Mouse (Mus musculus) forebrain, embryonic 14.5 days (tissue): ENCODE measurements around the gene Olfr749. TPM values are rescaled to one million over a fixed set of nuclear protein-coding genes. Genes with fewer than 3 reads are reported as not detected.
"Not testable (repeated sequence)": the region's sequence is repeated elsewhere in the genome, so short reads cannot be mapped to it uniquely, and the experiment has no call there.

Experiments used
- ATAC-seq: fragments of 200-750 bp; cut with Nextera tagmentation; 2 replicates; pipeline ENCODE4 v1.8.0; 2017; ENCODE audit warnings: mild to moderate bottlenecking, moderate library complexity
- DNase-seq: peaks from one replicate; pipeline ENCODE4 v3.0.0-alpha.2; 2015; ENCODE audit warnings: low spot score
- H3K27ac ChIP-seq: fragments of 300-500 bp; sonication (generic); 2 replicates; pipeline ENCODE4 v1.5.1; 2014; ENCODE audit warnings: low read depth, mild to moderate bottlenecking, control low read depth, low read length, moderate library complexity
- H3K27me3 ChIP-seq: fragments of 300-500 bp; sonication (generic); replicated peaks from 2 replicates; pipeline ENCODE4 v1.6.1; 2014; ENCODE audit warnings: low read length, control low read depth, mixed read lengths; ENCODE audit not compliant: control insufficient read depth, insufficient read depth
- H3K36me3 ChIP-seq: fragments of 300-500 bp; sonication (generic); 2 replicates; pipeline ENCODE4 v1.6.1; 2014; ENCODE audit warnings: low read length, control low read depth; ENCODE audit not compliant: control insufficient read depth, insufficient read depth
- H3K4me1 ChIP-seq: fragments of 300-500 bp; sonication (generic); 2 replicates; pipeline ENCODE4 v1.6.1; 2014; ENCODE audit warnings: antibody characterized with exemption, low read length, control low read depth; ENCODE audit not compliant: control insufficient read depth, insufficient read depth
- H3K4me2 ChIP-seq: fragments of 300-500 bp; sonication (generic); 2 replicates; pipeline ENCODE4 v1.6.1; 2014; ENCODE audit warnings: mild to moderate bottlenecking, control low read depth, low read length
- H3K4me3 ChIP-seq: fragments of 300-500 bp; sonication (generic); 2 replicates; pipeline ENCODE4 v1.5.1; 2014; ENCODE audit warnings: low read depth, low read length, control low read depth
- H3K9ac ChIP-seq: fragments of 300-500 bp; sonication (generic); 2 replicates; pipeline ENCODE4 v1.6.1; 2014; ENCODE audit warnings: mild to moderate bottlenecking, low read length, control low read depth, moderate library complexity
- H3K9me3 ChIP-seq: fragments of 300-500 bp; sonication (generic); replicated peaks from 2 replicates; pipeline ENCODE4 v1.6.1; 2016; ENCODE audit warnings: low read length, control low read depth, mixed read lengths; ENCODE audit not compliant: control insufficient read depth
- WGBS: fragments of 180-500 bp; shearing (Covaris S2); extraction: QIAGEN DNeasy Blood & Tissue Kit; methylation state at CpG from one replicate; pipeline ENCODE4 v1.1.7; 2014; 5-methylcytosine and 5-hydroxymethylcytosine counted together
- polyA plus RNA-seq: library from polyadenylated mRNA; unstranded; fragments of >200 nt; fragmentation: Nextera tagmentation; extraction: Ambion mirVana; gene quantifications from 2 replicates; pipeline ENCODE4 v1.2.1, GENCODE M21; 2014

Olfr749 gene
- polyA plus RNA-seq, 1 experiment from 2014 or later: not detected

GRCm38 (mm10) chr14:50741584-50741983 lies 3.3 kb downstream of the Olfr749 start:
- no peak for DNase-seq

GRCm38 (mm10) chr14:50740334-50740733 lies 4.6 kb downstream of the Olfr749 start:
- Histone ChIP-seq H3K9me3 (no peaks in the 10 kb centered on the region), H3K9ac (no peak overlapping the region), H3K4me1 (no peaks in the 10 kb centered on the region), H3K27me3 (no peaks in the 10 kb centered on the region), H3K4me3 (no peak overlapping the region), H3K27ac (no peak overlapping the region), H3K36me3 (no peaks in the 10 kb centered on the region), H3K4me2 (no peak overlapping the region)
- DNase-seq: no peak
- 74% methylated on average over 2 of the region's 2 CpGs for WGBS
- ATAC-seq: no peak

More at GRCm38 (mm10) chr14:50741584-50741983, 3.3 kb downstream of the Olfr749 start:
- Histone ChIP-seq H3K9me3 (no peaks in the 10 kb centered on the region), H3K4me1 (no peaks in the 10 kb centered on the region), H3K4me3 (no peak overlapping the region), H3K4me2 (no peak overlapping the region), H3K27me3 (no peaks in the 10 kb centered on the region), H3K27ac (no peak overlapping the region), H3K36me3 (no peaks in the 10 kb centered on the region), H3K9ac (no peak overlapping the region)
- 71% methylated on average over 2 of the region's 2 CpGs for WGBS
- no peak for ATAC-seq

DNA sequence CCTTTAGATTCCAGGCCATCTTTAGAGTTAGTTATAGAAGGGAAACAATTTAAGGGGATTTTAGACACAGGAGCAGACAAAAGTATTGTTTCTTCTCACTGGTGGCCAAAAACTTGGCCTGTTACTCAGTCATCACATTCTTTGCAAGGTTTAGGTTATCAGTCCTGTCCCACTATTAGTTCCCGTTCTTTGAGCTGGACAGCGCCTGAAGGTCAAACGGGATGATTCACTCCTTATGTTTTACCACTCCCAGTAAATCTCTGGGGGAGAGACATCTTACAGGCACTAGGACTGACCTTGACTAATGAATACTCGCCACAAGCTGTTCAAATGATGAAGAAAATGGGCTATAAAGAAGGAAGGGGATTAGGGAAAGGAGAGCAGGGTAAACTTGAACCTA lies 22.5 kb downstream of the Olfr749 start:
- H3K27me3 ChIP-seq, DNase-seq, ATAC-seq, H3K27ac ChIP-seq, H3K9me3 ChIP-seq, H3K36me3 ChIP-seq, H3K4me2 ChIP-seq, H3K4me1 ChIP-seq, H3K4me3 ChIP-seq, H3K9ac ChIP-seq: not testable (repeated sequence)
- WGBS: 81% methylated on average over 3 of the region's 4 CpGs

DNA sequence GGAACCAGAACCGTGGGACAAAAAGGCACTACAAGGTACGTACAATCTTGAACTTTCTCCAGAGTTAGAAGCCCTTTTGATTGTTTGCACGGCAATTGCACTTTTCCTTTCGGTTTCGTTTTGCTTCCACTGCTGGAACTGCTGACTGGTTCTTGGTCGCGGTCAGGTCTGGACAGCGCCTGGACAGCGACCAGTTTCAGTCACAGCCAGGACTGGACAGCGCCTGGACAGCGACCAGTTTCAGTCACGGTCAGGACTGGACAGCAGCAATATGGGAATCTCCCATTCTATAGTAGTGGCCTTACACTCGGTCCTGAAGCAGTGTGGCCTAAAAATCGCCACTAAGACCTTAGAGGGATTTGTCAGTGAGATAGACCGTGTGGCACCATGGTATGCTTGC lies 25.0 kb downstream of the Olfr749 start:
- 95% methylated on average over 14 of the region's 15 CpGs for WGBS
- ATAC-seq, H3K27me3 ChIP-seq, H3K36me3 ChIP-seq, H3K9me3 ChIP-seq, H3K27ac ChIP-seq, H3K4me2 ChIP-seq, H3K4me3 ChIP-seq, H3K9ac ChIP-seq, DNase-seq, H3K4me1 ChIP-seq: not testable (repeated sequence)

- DNase-seq: no peak
- H3K4me1 ChIP-seq: no peaks in the 10 kb centered on the region
- H3K36me3 ChIP-seq: no peaks in the 10 kb centered on the region
- H3K9ac ChIP-seq: no peak within 1 kb of the TSS
- WGBS: 62% methylated on average over 1 of the region's 1 CpGs
- no peak for ATAC-seq
- H3K4me2 ChIP-seq: no peak within 1 kb of the TSS
- no peak within 1 kb of the TSS for H3K27ac ChIP-seq
- H3K9me3 ChIP-seq: no peaks in the 10 kb centered on the region
- no peaks in the 10 kb centered on the region for H3K27me3 ChIP-seq
- no peak within 1 kb of the TSS for H3K4me3 ChIP-seq
These were observed 37.8 kb downstream of the Olfr749 start, which contains the start of gene Olfr748 for GRCm38 (mm10) chr14:50707073-50707472. Gene Olfr748 (plus strand): TSS chr14:50707373.

GRCm38 (mm10) chr14:50693106-50693505 lies 51.8 kb downstream of the Olfr749 start, which contains the start of gene Olfr747:
Gene Olfr747 (minus strand): TSS chr14:50693206.
- Histone ChIP-seq H3K4me2 (no peak within 1 kb of the TSS), H3K4me3 (no peak within 1 kb of the TSS), H3K27ac (no peak within 1 kb of the TSS), H3K4me1 (no peaks in the 10 kb centered on the region), H3K9ac (no peak within 1 kb of the TSS), H3K27me3 (no peaks in the 10 kb centered on the region), H3K9me3 (no peaks in the 10 kb centered on the region), H3K36me3 (no peaks in the 10 kb centered on the region)
- 93% methylated on average over 3 of the region's 3 CpGs for WGBS
- DNase-seq (no peak), ATAC-seq (no peak)

Other genes with a start within 250 kb of the Olfr749 start
- gene Olfr742, start 241.5 kb downstream of the Olfr749 start, polyA plus RNA-seq: not detected in 2 replicates
- not detected in 2 replicates for gene Olfr743, start 223.3 kb downstream of the Olfr749 start, polyA plus RNA-seq
- gene Olfr744, start 130.2 kb downstream of the Olfr749 start, polyA plus RNA-seq: not detected in 2 replicates
- not detected in 2 replicates for gene Olfr745, start 105.7 kb downstream of the Olfr749 start, polyA plus RNA-seq
- gene Olfr746, start 98.0 kb downstream of the Olfr749 start, polyA plus RNA-seq: not detected in 2 replicates
- gene Olfr747, start 51.9 kb downstream of the Olfr749 start, polyA plus RNA-seq: not detected in 2 replicates
- gene Olfr748, start 37.7 kb downstream of the Olfr749 start, polyA plus RNA-seq: not detected in 2 replicates
- gene Ttc5, start 40.4 kb upstream of the Olfr749 start, polyA plus RNA-seq: 152 and 161 TPM in 2 replicates
- gene Ccnb1ip1, start 62.6 kb upstream of the Olfr749 start, polyA plus RNA-seq: 0.11 TPM in 1 of 2 replicates, not detected in the other
- 58.7 and 60.9 TPM in 2 replicates for gene Parp2, start 62.7 kb upstream of the Olfr749 start, polyA plus RNA-seq
- 1.3 and 2.5 TPM in 2 replicates for gene Tep1, start 125.5 kb upstream of the Olfr749 start, polyA plus RNA-seq
- gene Klhl33, start 152.4 kb upstream of the Olfr749 start, polyA plus RNA-seq: 0.25 and 0.36 TPM in 2 replicates
- gene Osgep, start 179.8 kb upstream of the Olfr749 start, polyA plus RNA-seq: 160 and 180 TPM in 2 replicates
- 322 and 355 TPM in 2 replicates for gene Apex1, start 179.9 kb upstream of the Olfr749 start, polyA plus RNA-seq
- gene Pip4p1, start 185.8 kb upstream of the Olfr749 start, polyA plus RNA-seq: 81.4 and 86.0 TPM in 2 replicates
- 20.5 and 28.2 TPM in 2 replicates for gene Pnp, start 186.0 kb upstream of the Olfr749 start, polyA plus RNA-seq
- gene Gm49342, start 199.4 kb upstream of the Olfr749 start, polyA plus RNA-seq: 2.5 TPM in 1 of 2 replicates, not detected in the other
- 0.46 and 0.69 TPM in 2 replicates for gene Pnp2, start 210.9 kb upstream of the Olfr749 start, polyA plus RNA-seq